Mouse (Mus musculus) heart, embryonic 16.5 days (tissue): Measurements from ENCODE around the gene Adam19. TPM values are rescaled to one million over a fixed set of nuclear protein-coding genes. Genes with fewer than 3 reads are reported as not detected.
A peak's percentile ranks its signal among the peaks of the same experiment; 100 is the strongest.

Experiments used
- ATAC-seq: fragments of 200-750 bp; cut with Nextera tagmentation; replicated peaks from 2 replicates; pipeline ENCODE4 v1.8.0; 2017; ENCODE audit warnings: moderate number of reproducible peaks; ENCODE audit not compliant: insufficient read depth, low FRiP score; ENCODE audit errors: extremely low read depth
- H3K27ac ChIP-seq: fragments of 300-500 bp; sonication (generic); 2 replicates; pipeline ENCODE4 v1.5.1; 2014; ENCODE audit warnings: mild to moderate bottlenecking, low read length, control low read depth, moderate library complexity
- H3K27me3 ChIP-seq: fragments of 300-500 bp; sonication (generic); 2 replicates; pipeline ENCODE4 v1.6.1; 2014; ENCODE audit warnings: low read length, mixed read lengths; ENCODE audit not compliant: control insufficient read depth, insufficient read depth
- H3K36me3 ChIP-seq: fragments of 300-500 bp; sonication (generic); 2 replicates; pipeline ENCODE4 v1.6.1; 2014; ENCODE audit not compliant: control insufficient read depth, insufficient read depth
- H3K4me1 ChIP-seq: fragments of 300-500 bp; sonication (generic); 2 replicates; pipeline ENCODE4 v1.6.1; 2014; ENCODE audit warnings: low read length, mixed read lengths; ENCODE audit not compliant: control insufficient read depth, insufficient read depth
- H3K4me2 ChIP-seq: fragments of 300-500 bp; sonication (generic); 2 replicates; pipeline ENCODE4 v1.6.1; 2014; ENCODE audit warnings: low read depth, mild to moderate bottlenecking, control low read depth, low read length
- H3K4me3 ChIP-seq: fragments of 300-500 bp; sonication (generic); 2 replicates; pipeline ENCODE4 v1.5.1; 2014; ENCODE audit warnings: mild to moderate bottlenecking, control low read depth, low read length
- H3K9ac ChIP-seq: fragments of 300-500 bp; sonication (generic); 2 replicates; pipeline ENCODE4 v1.6.1; 2014; ENCODE audit warnings: low read length, control low read depth
- H3K9me3 ChIP-seq: fragments of 300-500 bp; sonication (generic); replicated peaks from 2 replicates; pipeline ENCODE4 v1.6.1; 2016; ENCODE audit warnings: low read length; ENCODE audit not compliant: control insufficient read depth
- WGBS: fragments of 180-500 bp; shearing (Covaris S2); extraction: QIAGEN DNeasy Blood & Tissue Kit; methylation state at CpG from one replicate; pipeline ENCODE4 v1.1.7; 2014; 5-methylcytosine and 5-hydroxymethylcytosine counted together
- polyA plus RNA-seq: library from polyadenylated mRNA; unstranded; fragments of >200 nt; fragmentation: Nextera tagmentation; extraction: Ambion mirVana; gene quantifications from 2 replicates; pipeline ENCODE4 v1.2.1, GENCODE M21; 2015

Adam19 gene
- polyA plus RNA-seq, 1 experiment from 2014 or later: 21.3 TPM

GRCm38 (mm10) chr11:46069408-46070003 is 13.7 kb downstream of the Adam19 start:
- Histone ChIP-seq H3K36me3 (no peaks in the 10 kb centered on the region; the same call in 1 of the 2 replicates), H3K27ac (peak overlapping the region; percentile 96), H3K4me2 (peak overlapping the region; percentile 33), H3K4me1 (peaks cover 80% of the 10 kb centered on the region), H3K4me3 (no peak overlapping the region), H3K9ac (peak overlapping the region; percentile 70), H3K9me3 (no peaks in the 10 kb centered on the region), H3K27me3 (no peaks in the 10 kb centered on the region)
- 11% methylated on average over 17 of the region's 17 CpGs for WGBS
- peak; percentile 62 for ATAC-seq

DNA sequence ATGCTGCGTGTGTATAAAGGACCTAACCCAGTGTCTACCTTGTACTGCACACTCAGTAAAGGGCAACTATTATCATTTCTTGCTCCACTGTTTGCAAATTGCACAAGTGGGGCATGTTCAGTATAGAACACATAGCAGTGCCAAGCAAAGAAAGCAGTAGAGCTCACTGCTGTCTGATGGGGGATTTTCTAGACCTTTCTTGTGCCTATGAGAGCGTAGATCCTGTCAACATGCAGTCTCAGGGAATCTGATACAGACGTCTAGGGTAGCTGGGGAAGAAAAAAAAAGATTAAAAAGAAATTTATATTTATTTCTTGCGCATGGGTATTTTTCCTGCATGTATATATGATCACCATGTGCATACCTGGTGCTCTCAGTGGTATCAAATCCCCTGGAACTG is 14.4 kb downstream of the Adam19 start:
- 71% methylated on average over 4 of the region's 4 CpGs for WGBS
- Histone ChIP-seq H3K4me2 (peak overlapping the region; percentile 25), H3K4me1 (peaks cover 74% of the 10 kb centered on the region), H3K9me3 (no peaks in the 10 kb centered on the region), H3K9ac (peak overlapping the region; percentile 70), H3K4me3 (no peak overlapping the region), H3K27me3 (no peaks in the 10 kb centered on the region), H3K27ac (peak overlapping the region; percentile 96), H3K36me3 (no peaks in the 10 kb centered on the region; the same call in 1 of the 2 replicates)
- no peak for ATAC-seq

- no peaks in the 10 kb centered on the region for H3K9me3 ChIP-seq
- H3K36me3 ChIP-seq: peaks cover 5% of the 10 kb centered on the region
- H3K4me2 ChIP-seq: no peak overlapping the region
- no peaks in the 10 kb centered on the region for H3K27me3 ChIP-seq
- 76% methylated on average over 8 of the region's 8 CpGs for WGBS
- H3K4me1 ChIP-seq: peaks cover 73% of the 10 kb centered on the region
- no peak overlapping the region for H3K4me3 ChIP-seq
- no peak for ATAC-seq
- peak overlapping the region; percentile 96 for H3K27ac ChIP-seq
- H3K9ac ChIP-seq: peak overlapping the region; percentile 28; the same call in 1 of the 2 replicates
Observed at GRCm38 (mm10) chr11:46070789-46071188, 15.0 kb downstream of the Adam19 start.

- WGBS: 65% methylated on average over 8 of the region's 8 CpGs
- peaks cover 18% of the 10 kb centered on the region for H3K36me3 ChIP-seq
Observed at GRCm38 (mm10) chr11:46072466-46073060, 16.8 kb downstream of the Adam19 start.

GRCm38 (mm10) chr11:46073061-46073849 is 17.5 kb downstream of the Adam19 start:
- WGBS: 54% methylated on average over 15 of the region's 15 CpGs
- no peaks in the 10 kb centered on the region for H3K9me3 ChIP-seq
- no peak for ATAC-seq
- H3K4me1 ChIP-seq: peaks cover 63% of the 10 kb centered on the region
- no peaks in the 10 kb centered on the region for H3K27me3 ChIP-seq
- no peak overlapping the region; the same call in 1 of the 2 replicates for H3K9ac ChIP-seq
- peak overlapping the region; percentile 77 for H3K27ac ChIP-seq
- H3K36me3 ChIP-seq: peaks cover 23% of the 10 kb centered on the region
- H3K4me3 ChIP-seq: no peak overlapping the region
- H3K4me2 ChIP-seq: no peak overlapping the region

More at GRCm38 (mm10) chr11:46072466-46073060, 16.8 kb downstream of the Adam19 start:
- Histone ChIP-seq H3K27ac (peak overlapping the region; percentile 77), H3K4me2 (no peak overlapping the region), H3K4me3 (no peak overlapping the region), H3K9me3 (no peaks in the 10 kb centered on the region), H3K27me3 (no peaks in the 10 kb centered on the region), H3K4me1 (peaks cover 59% of the 10 kb centered on the region), H3K9ac (no peak overlapping the region)
- ATAC-seq: no peak

DNA sequence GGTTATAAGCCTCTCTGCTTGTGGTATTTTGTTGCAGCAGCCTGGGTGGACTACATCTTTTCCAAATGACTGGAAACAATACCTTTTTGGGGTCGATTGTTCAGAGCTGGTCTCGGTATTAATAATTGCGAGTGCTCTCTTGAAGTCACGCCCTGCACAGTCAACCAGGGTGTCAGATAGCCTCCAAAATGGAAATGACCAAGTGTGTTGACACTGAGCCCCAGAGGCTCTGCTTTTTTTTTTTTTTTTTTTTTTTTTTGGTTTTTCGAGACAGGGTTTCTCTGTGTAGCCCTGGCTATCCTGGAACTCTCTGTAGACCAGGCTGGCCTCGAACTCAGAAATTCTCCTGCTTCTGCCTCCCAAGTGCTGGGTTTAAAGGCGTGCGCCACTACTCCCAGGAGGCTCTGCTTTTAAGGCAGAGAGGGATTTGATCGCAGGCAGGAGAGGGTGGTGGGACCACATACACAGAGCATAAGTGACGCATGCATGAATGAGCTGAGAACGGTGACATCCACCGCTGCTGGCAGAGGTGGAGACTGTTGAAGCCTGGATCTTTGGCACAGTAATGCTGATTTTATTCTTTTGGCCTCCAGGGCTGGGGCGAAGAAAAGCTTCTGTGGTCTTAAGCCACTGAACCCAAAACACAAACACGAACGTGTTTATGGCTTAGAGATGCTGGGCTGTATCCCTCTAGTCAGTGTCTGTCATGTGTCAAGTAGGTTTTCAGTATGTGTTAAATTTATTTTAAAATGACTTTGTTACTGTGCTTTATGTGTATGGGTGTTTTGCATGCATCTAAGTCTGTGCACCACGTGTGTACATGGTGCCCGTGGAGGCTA is 18.3 kb downstream of the Adam19 start:
- Histone ChIP-seq H3K36me3 (peaks cover 30% of the 10 kb centered on the region), H3K27me3 (no peaks in the 10 kb centered on the region), H3K27ac (peak overlapping the region; percentile 77), H3K9me3 (no peaks in the 10 kb centered on the region), H3K9ac (no peak overlapping the region), H3K4me1 (peaks cover 56% of the 10 kb centered on the region), H3K4me2 (no peak overlapping the region), H3K4me3 (no peak overlapping the region)
- 86% methylated on average over 16 of the region's 17 CpGs for WGBS
- ATAC-seq: no peak

DNA sequence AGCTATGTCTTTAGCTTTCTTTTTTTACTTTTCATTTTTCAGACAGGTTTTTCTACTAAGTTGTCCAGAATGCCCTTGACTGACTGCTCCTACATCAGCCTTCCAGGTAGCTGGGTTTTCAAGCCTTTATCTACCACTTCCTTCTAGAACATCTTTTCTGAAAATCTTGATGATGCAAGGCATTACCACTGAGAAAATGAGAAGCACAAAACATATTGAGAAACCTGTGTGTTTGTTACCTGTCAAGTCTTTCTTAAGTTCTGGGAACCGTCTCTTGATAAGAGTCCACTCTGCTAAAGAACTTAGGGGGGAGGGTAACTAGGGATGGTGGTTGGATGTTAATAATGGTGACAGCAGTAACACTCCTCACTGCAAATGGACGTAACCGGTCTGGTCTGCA is 19.7 kb downstream of the Adam19 start:
- Histone ChIP-seq H3K4me3 (no peak overlapping the region), H3K36me3 (peaks cover 37% of the 10 kb centered on the region), H3K27ac (no peak overlapping the region; the same call in 1 of the 2 replicates), H3K9ac (no peak overlapping the region), H3K4me2 (no peak overlapping the region), H3K4me1 (peaks cover 49% of the 10 kb centered on the region), H3K27me3 (no peaks in the 10 kb centered on the region), H3K9me3 (no peaks in the 10 kb centered on the region)
- 55% methylated on average over 3 of the region's 3 CpGs for WGBS
- no peak for ATAC-seq

GRCm38 (mm10) chr11:46076442-46077158 is 20.8 kb downstream of the Adam19 start:
- ATAC-seq: no peak
- Histone ChIP-seq H3K27ac (peak overlapping the region; percentile 30), H3K4me1 (peaks cover 44% of the 10 kb centered on the region), H3K9ac (no peak overlapping the region), H3K36me3 (peaks cover 37% of the 10 kb centered on the region), H3K4me2 (no peak overlapping the region), H3K9me3 (no peaks in the 10 kb centered on the region), H3K27me3 (no peaks in the 10 kb centered on the region), H3K4me3 (no peak overlapping the region)
- WGBS: 84% methylated on average over 11 of the region's 11 CpGs
